Mouse (Mus musculus): Measurements from ENCODE around the gene Rnaset2b.
"Not testable (repeated sequence)": the region's sequence is repeated elsewhere in the genome, so short reads cannot be mapped to it uniquely, and the experiment has no call there.

GRCm38 (mm10) chr17:6965364-6965763 lies 5.1 kb upstream of the Rnaset2b start:
- not testable (repeated sequence) for TF ChIP-seq POLR2A, EP300 (IDR thresholded peaks at IDR 0.05; ENCODE audit: insufficient read depth, low read depth, low read length)
- TF ChIP-seq CTCF (IDR thresholded peaks at IDR 0.05), result peak; percentile 54

Data from heart, adult 2 months (tissue).